Mouse (Mus musculus) forebrain, embryonic 16.5 days (tissue): ENCODE data around the gene 4930579G24Rik. TPM values are rescaled to one million over a fixed set of nuclear protein-coding genes. Genes with fewer than 3 reads are reported as not detected.
A peak's percentile ranks its signal among the peaks of the same experiment; 100 is the strongest.

Source experiments
- ATAC-seq: fragments of 200-750 bp; cut with Nextera tagmentation; 2 replicates; pipeline ENCODE4 v1.8.0; 2017; ENCODE audit warnings: mild to moderate bottlenecking, moderate library complexity
- H3K27ac ChIP-seq: fragments of 300-500 bp; sonication (generic); 2 replicates; pipeline ENCODE4 v1.5.1; 2014; ENCODE audit warnings: low read length, control low read depth
- H3K27me3 ChIP-seq: fragments of 300-500 bp; sonication (generic); replicated peaks from 2 replicates; pipeline ENCODE4 v1.6.1; 2014; ENCODE audit warnings: low read length; ENCODE audit not compliant: control insufficient read depth, insufficient read depth
- H3K36me3 ChIP-seq: fragments of 300-500 bp; sonication (generic); 2 replicates; pipeline ENCODE4 v1.6.1; 2014; ENCODE audit not compliant: control insufficient read depth, insufficient read depth
- H3K4me1 ChIP-seq: fragments of 300-500 bp; sonication (generic); replicated peaks from 2 replicates; pipeline ENCODE4 v1.6.1; 2014; ENCODE audit warnings: low read length; ENCODE audit not compliant: control insufficient read depth, insufficient read depth
- H3K4me2 ChIP-seq: fragments of 300-500 bp; sonication (generic); 2 replicates; pipeline ENCODE4 v1.6.1; 2014; ENCODE audit warnings: mild to moderate bottlenecking, low read length, control low read depth
- H3K4me3 ChIP-seq: fragments of 300-500 bp; sonication (generic); replicated peaks from 2 replicates; pipeline ENCODE4 v1.5.1; 2014; ENCODE audit warnings: mild to moderate bottlenecking, low read length, control low read depth
- H3K9ac ChIP-seq: fragments of 300-500 bp; sonication (generic); replicated peaks from 2 replicates; pipeline ENCODE4 v1.6.1; 2014; ENCODE audit warnings: low read depth, low read length, control low read depth
- H3K9me3 ChIP-seq: fragments of 300-500 bp; sonication (generic); 2 replicates; pipeline ENCODE4 v1.6.1; 2016; ENCODE audit warnings: low read length; ENCODE audit not compliant: control insufficient read depth
- WGBS: fragments of 180-500 bp; shearing (Covaris S2); extraction: QIAGEN DNeasy Blood & Tissue Kit; methylation state at CpG from one replicate; pipeline ENCODE4 v1.1.7; 2014; 5-methylcytosine and 5-hydroxymethylcytosine counted together
- polyA plus RNA-seq: library from polyadenylated mRNA; unstranded; fragments of >200 nt; fragmentation: Nextera tagmentation; extraction: Ambion mirVana; gene quantifications from 2 replicates; pipeline ENCODE4 v1.2.1, GENCODE M21; 2015

Gene 4930579G24Rik
- polyA plus RNA-seq, 1 experiment from 2014 or later: 9.9 TPM

DNA sequence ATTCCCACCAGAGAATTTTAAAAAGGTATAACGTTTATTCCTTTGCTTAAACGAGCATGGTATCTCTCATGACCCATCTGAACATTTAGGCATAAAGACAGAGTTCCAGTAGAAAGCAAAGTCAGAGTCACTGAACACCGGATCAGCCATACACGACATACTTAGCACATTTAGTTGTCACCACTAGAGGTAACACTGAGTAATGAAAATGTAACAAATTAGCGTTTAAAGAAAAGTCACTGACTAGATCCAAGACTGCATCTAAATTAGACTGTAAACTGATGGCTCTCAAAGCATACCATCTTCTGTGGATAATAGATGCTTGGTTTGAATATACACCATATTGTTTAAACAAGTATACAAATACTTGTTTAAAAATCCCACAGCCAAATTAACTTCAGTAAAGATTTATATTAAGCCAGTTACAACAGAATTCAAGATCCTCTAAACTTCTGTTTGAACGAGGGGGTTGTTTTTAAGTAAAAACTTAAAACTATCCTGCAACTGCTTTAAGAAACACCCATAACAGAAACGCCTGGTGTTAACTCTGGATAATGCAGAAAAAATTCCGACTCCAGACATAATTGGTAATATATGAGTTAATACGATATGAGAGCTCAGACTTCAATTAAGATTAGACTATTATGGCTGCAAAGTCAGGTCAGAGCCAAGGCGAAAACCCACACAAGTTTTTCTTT lies 1.2 kb upstream of the 4930579G24Rik start:
- no peak overlapping the region for H3K27ac ChIP-seq
- peak overlapping the region; percentile 66 for H3K4me2 ChIP-seq
- peak overlapping the region; percentile 66 for H3K4me3 ChIP-seq
- H3K4me1 ChIP-seq: peaks cover 11% of the 10 kb centered on the region
- no peak for ATAC-seq
- H3K9me3 ChIP-seq: no peaks in the 10 kb centered on the region
- H3K9ac ChIP-seq: peak overlapping the region; percentile 66
- WGBS: 24% methylated on average over 10 of the region's 10 CpGs
- H3K27me3 ChIP-seq: no peaks in the 10 kb centered on the region
- H3K36me3 ChIP-seq: peaks cover 9% of the 10 kb centered on the region

DNA sequence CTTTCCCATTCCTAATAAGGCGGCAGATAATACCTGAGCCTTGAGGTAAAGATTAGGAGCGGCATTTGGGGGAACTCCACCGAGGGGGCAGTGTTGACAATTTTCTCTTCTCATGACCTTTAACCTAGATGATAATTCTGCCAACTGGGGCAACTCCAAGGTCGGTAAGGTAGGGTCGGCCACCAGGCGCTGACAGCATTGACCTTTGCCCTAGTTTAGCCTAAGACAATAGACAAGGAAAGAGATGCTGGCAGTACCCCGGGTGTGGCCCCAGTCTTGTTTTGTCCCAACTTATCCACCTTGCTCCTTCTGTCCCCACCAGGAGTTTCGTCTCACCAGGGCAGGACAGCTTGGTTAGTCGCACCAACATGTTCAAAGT lies 708 bp upstream of the 4930579G24Rik start:
- peak overlapping the region; percentile 66 for H3K4me3 ChIP-seq
- ATAC-seq: no peak
- H3K4me1 ChIP-seq: peaks cover 11% of the 10 kb centered on the region
- no peaks in the 10 kb centered on the region for H3K27me3 ChIP-seq
- under 1% methylated on average over 9 of the region's 9 CpGs for WGBS
- H3K4me2 ChIP-seq: peak overlapping the region; percentile 66
- peak overlapping the region; percentile 41 for H3K27ac ChIP-seq
- H3K36me3 ChIP-seq: peaks cover 8% of the 10 kb centered on the region
- H3K9me3 ChIP-seq: no peaks in the 10 kb centered on the region
- H3K9ac ChIP-seq: peak overlapping the region; percentile 66

DNA sequence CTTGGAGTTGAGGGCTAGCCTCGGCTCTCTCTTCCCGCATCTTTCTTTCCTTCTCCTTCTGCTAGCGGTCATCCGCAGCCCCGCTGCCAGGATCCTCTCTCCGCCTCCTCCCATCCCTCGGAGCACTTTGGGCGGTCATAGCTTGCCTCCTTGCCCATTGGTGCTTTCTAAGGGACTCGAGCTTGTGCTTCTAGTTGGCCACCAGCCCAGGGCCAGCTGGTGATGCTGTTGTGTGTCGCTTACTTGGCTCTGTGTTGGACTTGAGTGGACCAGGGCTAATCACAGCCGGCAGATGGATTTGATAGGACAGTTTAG lies 494 bp downstream of the 4930579G24Rik start, which contains the start of gene Etfdh:
TSS of gene Etfdh (minus strand) at position 85 of the 315 bp plus-strand sequence.
- H3K36me3 ChIP-seq: peaks cover 11% of the 10 kb centered on the region
- peak within 1 kb of the TSS; percentile 79 for H3K27ac ChIP-seq
- ATAC-seq: peak; percentile 30
- H3K9me3 ChIP-seq: no peaks in the 10 kb centered on the region
- peaks cover 11% of the 10 kb centered on the region for H3K4me1 ChIP-seq
- WGBS: under 1% methylated on average over 10 of the region's 11 CpGs
- peak within 1 kb of the TSS; percentile 73 for H3K4me2 ChIP-seq
- H3K9ac ChIP-seq: peak within 1 kb of the TSS; percentile 80
- no peaks in the 10 kb centered on the region for H3K27me3 ChIP-seq
- H3K4me3 ChIP-seq: peak within 1 kb of the TSS; percentile 66

DNA sequence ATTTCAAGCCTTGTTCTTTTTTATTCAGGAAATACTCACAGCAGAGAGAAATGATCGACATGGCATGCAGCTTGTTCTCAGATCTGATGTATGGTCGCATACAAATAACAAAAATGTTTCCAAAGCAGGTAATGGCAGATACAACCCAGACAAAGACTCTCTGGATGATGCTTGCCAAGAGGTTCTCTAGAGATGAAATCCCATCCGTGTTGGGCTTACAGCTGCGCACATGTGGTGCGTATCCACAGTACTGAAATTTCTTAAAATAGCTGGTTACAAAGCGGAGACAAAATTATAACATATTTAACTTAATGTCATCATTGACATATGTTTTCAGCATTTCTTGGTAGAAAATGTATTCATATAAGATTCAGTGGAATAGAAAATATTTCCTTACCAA lies 23.2 kb downstream of the 4930579G24Rik start:
- Histone ChIP-seq H3K4me2 (no peak overlapping the region), H3K9ac (no peak overlapping the region), H3K4me3 (no peak overlapping the region), H3K27me3 (no peaks in the 10 kb centered on the region), H3K4me1 (no peaks in the 10 kb centered on the region), H3K9me3 (no peaks in the 10 kb centered on the region), H3K27ac (no peak overlapping the region), H3K36me3 (no peaks in the 10 kb centered on the region)
- 90% methylated on average over 6 of the region's 6 CpGs for WGBS
- no peak for ATAC-seq

DNA sequence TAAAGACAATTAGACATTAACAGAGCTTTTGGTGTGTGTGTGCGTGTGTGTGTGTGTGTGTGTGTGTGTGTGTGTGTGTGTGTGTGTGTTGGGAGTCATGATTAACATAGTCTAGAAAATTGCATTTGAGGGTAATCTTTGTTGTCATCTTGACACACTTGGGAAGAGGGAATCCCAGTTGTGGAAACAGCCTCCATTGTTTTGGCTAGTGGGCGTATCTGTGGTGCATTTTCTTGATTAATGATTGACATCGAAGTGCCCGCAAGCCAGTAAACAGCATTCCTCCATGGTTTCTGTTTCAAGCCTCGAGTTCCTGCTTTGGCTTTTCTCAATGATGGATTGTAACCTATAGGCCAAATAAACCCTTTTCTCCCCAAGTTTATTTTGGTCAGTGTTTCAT lies 27.8 kb downstream of the 4930579G24Rik start:
- no peak overlapping the region for H3K4me3 ChIP-seq
- H3K9me3 ChIP-seq: no peaks in the 10 kb centered on the region
- ATAC-seq: no peak

DNA sequence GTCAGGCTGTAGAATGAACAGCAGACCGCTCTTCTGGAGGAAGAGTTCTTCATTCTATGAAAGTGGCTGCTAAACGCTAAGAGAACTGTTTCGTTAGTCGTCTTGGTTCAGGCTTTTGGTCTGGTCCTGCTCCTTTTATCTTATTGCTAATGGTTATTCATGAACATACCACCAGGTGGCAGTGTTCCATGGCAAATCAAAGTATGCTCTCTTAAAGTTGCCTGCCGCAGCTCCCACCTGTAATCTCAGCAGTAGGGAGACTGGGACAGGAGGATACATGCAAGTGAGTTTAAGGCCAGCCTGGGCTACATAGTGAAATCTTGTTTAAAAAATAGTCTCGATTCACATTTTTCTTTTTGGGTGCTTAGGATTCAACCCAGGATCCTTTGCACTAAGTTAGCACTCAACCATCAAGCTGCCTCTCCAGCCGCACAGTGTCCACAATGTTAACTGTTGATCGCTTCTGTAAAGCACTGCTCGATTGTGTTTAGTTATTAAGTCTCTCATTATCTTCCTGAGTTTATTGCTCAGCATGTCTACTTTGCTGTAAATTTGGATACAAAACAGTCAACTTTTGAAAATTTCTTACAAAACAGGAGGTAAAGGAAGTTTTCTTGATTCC lies 36.0 kb downstream of the 4930579G24Rik start:
- WGBS: 38% methylated on average over 9 of the region's 9 CpGs
- Histone ChIP-seq H3K4me1 (no peaks in the 10 kb centered on the region), H3K4me2 (no peak overlapping the region), H3K9me3 (no peaks in the 10 kb centered on the region), H3K9ac (no peak overlapping the region), H3K27me3 (no peaks in the 10 kb centered on the region), H3K36me3 (no peaks in the 10 kb centered on the region), H3K27ac (no peak overlapping the region), H3K4me3 (no peak overlapping the region)
- ATAC-seq: peak; percentile 69

More for the DNA sequence above, 27.8 kb downstream of the 4930579G24Rik start:
- no peaks in the 10 kb centered on the region for H3K27me3 ChIP-seq
- no peak overlapping the region for H3K9ac ChIP-seq
- 73% methylated on average over 5 of the region's 5 CpGs for WGBS
- H3K27ac ChIP-seq: no peak overlapping the region
- H3K4me2 ChIP-seq: no peak overlapping the region
- no peaks in the 10 kb centered on the region for H3K36me3 ChIP-seq
- no peaks in the 10 kb centered on the region for H3K4me1 ChIP-seq

DNA sequence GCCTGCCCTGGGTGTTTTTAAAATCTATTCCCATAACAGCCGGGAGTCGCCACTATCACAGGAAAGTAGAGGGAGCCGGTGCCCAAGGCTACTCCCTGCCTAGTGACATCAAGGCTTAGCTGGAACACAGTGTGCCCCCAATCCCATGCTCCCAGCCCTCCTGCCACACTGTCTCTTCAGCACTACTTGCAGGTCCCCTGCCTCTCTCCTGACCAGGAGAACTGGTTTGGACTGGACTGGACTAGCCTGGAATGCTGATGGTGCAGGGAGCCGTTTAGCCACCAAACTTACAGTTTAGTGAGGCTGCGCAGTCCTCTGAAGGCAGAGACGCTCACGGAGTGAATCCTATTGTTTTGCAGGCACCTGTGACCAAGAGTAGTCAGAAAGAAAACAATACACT lies 41.7 kb downstream of the 4930579G24Rik start:
- no peak overlapping the region for H3K4me2 ChIP-seq
- no peak overlapping the region for H3K27ac ChIP-seq
- H3K9ac ChIP-seq: no peak overlapping the region
- 92% methylated on average over 7 of the region's 7 CpGs for WGBS
- no peak overlapping the region for H3K4me3 ChIP-seq
- no peaks in the 10 kb centered on the region for H3K27me3 ChIP-seq
- no peak for ATAC-seq
- no peaks in the 10 kb centered on the region for H3K9me3 ChIP-seq
- H3K4me1 ChIP-seq: no peaks in the 10 kb centered on the region
- no peaks in the 10 kb centered on the region for H3K36me3 ChIP-seq

DNA sequence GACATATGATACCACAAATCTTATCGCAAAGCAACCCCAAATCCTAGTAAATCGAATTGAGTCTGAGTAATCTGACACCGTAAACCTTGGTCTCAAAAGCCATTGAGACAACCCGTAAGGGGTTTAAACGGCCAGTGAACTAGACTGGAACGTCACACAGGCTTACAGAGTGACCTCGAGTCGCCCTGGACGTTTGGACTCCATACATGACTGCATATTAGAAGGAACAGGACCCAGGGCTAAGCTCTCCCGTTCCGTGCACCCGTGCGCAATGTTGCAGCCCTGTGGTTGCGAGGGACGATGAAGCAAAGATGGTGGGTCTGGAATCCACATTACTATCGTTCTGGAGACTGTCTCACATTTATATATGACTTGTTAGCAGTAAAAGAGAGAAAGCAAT lies 43.3 kb downstream of the 4930579G24Rik start:
- Histone ChIP-seq H3K9ac (no peak overlapping the region), H3K36me3 (no peaks in the 10 kb centered on the region), H3K4me2 (no peak overlapping the region), H3K9me3 (no peaks in the 10 kb centered on the region), H3K4me1 (no peaks in the 10 kb centered on the region), H3K27me3 (no peaks in the 10 kb centered on the region), H3K27ac (no peak overlapping the region), H3K4me3 (no peak overlapping the region)
- WGBS: 81% methylated on average over 16 of the region's 16 CpGs
- no peak for ATAC-seq

DNA sequence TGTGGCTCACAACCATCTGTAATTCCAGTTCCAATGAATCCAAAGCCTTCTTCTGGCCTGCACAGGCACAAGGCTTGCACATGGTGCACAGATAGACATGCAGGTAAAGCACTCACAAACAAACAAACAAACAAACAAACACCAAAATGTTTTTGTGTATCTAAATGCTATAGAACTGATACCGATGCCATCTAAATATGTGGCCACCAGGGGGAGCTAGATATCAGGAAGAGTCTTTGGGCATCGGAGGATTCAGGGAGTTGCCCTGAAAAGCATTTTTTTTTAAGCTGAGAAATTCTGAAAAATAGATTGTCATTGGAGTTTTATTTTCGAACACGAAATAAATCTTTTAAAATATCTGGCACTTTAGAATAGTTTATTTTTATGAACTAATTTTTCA lies 44.2 kb downstream of the 4930579G24Rik start:
- no peak overlapping the region for H3K27ac ChIP-seq
- peak; percentile 50; the same call in 1 of the 2 replicates for ATAC-seq
- WGBS: 16% methylated on average over 4 of the region's 4 CpGs

More for the DNA sequence above, 44.2 kb downstream of the 4930579G24Rik start:
- no peaks in the 10 kb centered on the region for H3K9me3 ChIP-seq
- no peak overlapping the region for H3K4me3 ChIP-seq
- no peaks in the 10 kb centered on the region for H3K4me1 ChIP-seq
- no peak overlapping the region for H3K4me2 ChIP-seq
- H3K36me3 ChIP-seq: no peaks in the 10 kb centered on the region
- no peak overlapping the region for H3K9ac ChIP-seq
- H3K27me3 ChIP-seq: no peaks in the 10 kb centered on the region
